Mouse (Mus musculus) megakaryocyte, embryonic 14.5 days (primary cell): ENCODE results near the gene S100z. TPM values are rescaled to one million over a fixed set of nuclear protein-coding genes. Genes with fewer than 3 reads are reported as not detected.

ENCODE experiments used
- H3K27me3 ChIP-seq: replicated peaks from 2 replicates; pipeline ENCODE3; 2012; ENCODE audit warnings: inconsistent platforms
- H3K36me3 ChIP-seq: replicated peaks from 2 replicates; pipeline ENCODE3; 2012; ENCODE audit warnings: low read length, inconsistent platforms, mixed read lengths
- H3K4me1 ChIP-seq: 2 replicates; pipeline ENCODE4 v1.6.1; 2012; ENCODE audit warnings: inconsistent platforms
- H3K4me3 ChIP-seq: replicated peaks from 2 replicates; pipeline ENCODE3; 2012; ENCODE audit warnings: moderate library complexity, mild to moderate bottlenecking, inconsistent platforms
- H3K9me3 ChIP-seq: 2 replicates; pipeline ENCODE4 v1.6.1; 2012; ENCODE audit warnings: inconsistent platforms
- FLI1 ChIP-seq: IDR thresholded peaks from 2 replicates; pipeline ENCODE4 v1.6.1; 2012; ENCODE audit warnings: low read length, inconsistent platforms, mixed read lengths
- GATA1 ChIP-seq: IDR thresholded peaks from 3 replicates; pipeline ENCODE4 v1.6.1; 2012; ENCODE audit warnings: mixed read lengths, low read length, inconsistent platforms, borderline replicate concordance
- polyA plus RNA-seq: library from polyadenylated mRNA; stranded (reverse); fragments of >175 nt; gene quantifications from 2 replicates; pipeline ENCODE4 v1.2.3, GENCODE M21; 2012; ENCODE audit warnings: low replicate concordance; ENCODE audit not compliant: insufficient read depth

S100z gene
- polyA plus RNA-seq, 1 experiment, result not detected

DNA sequence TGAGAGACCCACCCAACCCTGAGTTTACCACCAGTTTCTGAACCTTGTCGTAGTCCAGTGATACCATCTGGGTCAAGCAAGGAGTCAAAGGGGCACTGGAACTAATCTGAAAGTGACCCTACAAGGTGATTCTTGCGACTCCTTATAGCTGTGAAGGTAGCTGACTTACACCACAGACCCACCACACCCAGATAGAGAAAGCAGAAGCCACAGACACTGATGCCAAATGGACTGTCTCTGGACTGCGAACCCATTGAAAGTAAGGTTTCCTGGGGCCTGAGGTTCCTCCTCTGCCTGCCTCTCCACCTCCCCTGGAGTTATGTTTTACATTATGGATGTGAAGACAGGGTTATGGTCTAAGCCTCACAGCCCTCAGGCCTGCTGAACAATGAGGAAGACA, 18.1 kb upstream of the S100z start:
- Histone ChIP-seq H3K4me3 (no peak overlapping the region), H3K9me3 (no peaks in the 10 kb centered on the region)
- TF ChIP-seq GATA1 (no peak), FLI1 (no peak)

GRCm38 (mm10) chr13:95494812-95495211, 16.3 kb upstream of the S100z start:
- peaks cover 55% of the 10 kb centered on the region for H3K27me3 ChIP-seq
- no peaks in the 10 kb centered on the region for H3K36me3 ChIP-seq
- TF ChIP-seq FLI1, result no peak
- no peak for TF ChIP-seq GATA1
- no peaks in the 10 kb centered on the region for H3K4me1 ChIP-seq
- no peak overlapping the region for H3K4me3 ChIP-seq
- H3K9me3 ChIP-seq, result no peaks in the 10 kb centered on the region

More for the DNA sequence above, 18.1 kb upstream of the S100z start:
- Histone ChIP-seq H3K4me1 (no peaks in the 10 kb centered on the region), H3K27me3 (peaks cover 54% of the 10 kb centered on the region), H3K36me3 (no peaks in the 10 kb centered on the region)

DNA sequence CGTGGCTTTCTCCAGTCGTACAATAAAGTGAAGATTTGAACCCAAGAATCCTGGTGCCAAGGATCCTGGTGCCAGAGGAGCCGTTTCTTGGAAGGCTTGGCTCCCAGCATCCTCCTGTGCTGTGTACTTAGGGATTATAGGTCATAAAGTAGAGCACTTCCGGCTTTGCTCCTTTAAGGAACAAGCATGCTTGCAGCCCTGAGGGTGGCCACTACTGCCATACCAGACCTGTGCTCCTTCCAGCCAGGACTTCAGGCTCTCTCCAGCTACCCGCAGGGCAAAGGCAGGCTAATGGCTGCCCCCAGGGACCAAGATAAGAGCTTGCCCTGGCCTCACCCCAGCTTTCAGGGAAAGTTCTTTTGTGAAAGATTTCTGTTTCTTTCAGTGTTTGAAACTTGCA, 14.8 kb upstream of the S100z start:
- no peaks in the 10 kb centered on the region for H3K4me1 ChIP-seq
- no peaks in the 10 kb centered on the region for H3K36me3 ChIP-seq
- TF ChIP-seq GATA1, result no peak
- no peak for TF ChIP-seq FLI1
- peaks cover 55% of the 10 kb centered on the region for H3K27me3 ChIP-seq
- H3K9me3 ChIP-seq, result no peaks in the 10 kb centered on the region
- no peak overlapping the region for H3K4me3 ChIP-seq

- no peak overlapping the region for H3K4me3 ChIP-seq
- H3K27me3 ChIP-seq, result peaks cover 54% of the 10 kb centered on the region
- no peaks in the 10 kb centered on the region for H3K4me1 ChIP-seq
- H3K36me3 ChIP-seq, result no peaks in the 10 kb centered on the region
- TF ChIP-seq FLI1, result no peak
- no peak for TF ChIP-seq GATA1
- no peaks in the 10 kb centered on the region for H3K9me3 ChIP-seq
Observed at GRCm38 (mm10) chr13:95491327-95491726, 12.8 kb upstream of the S100z start.

DNA sequence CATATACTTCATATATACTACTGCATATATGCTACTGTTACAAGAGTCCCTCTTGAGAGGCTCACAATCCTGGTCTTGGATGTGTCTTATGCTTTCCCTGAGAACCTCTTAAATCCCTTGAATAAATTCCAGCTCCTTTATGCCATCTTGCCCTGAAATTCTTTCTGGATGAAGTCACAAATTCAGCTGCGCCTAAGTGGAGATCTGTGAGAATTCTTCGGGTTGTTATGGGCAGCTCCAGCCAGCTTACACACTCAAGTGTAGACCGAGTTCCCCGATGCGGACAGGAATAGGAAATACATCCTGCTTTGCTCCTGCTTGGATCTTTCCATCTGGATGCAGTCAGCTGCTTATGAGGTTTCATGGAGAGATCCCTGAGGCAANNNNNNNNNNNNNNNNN, 6.1 kb upstream of the S100z start:
- H3K36me3 ChIP-seq, result no peaks in the 10 kb centered on the region
- H3K27me3 ChIP-seq, result peaks cover 47% of the 10 kb centered on the region
- H3K4me1 ChIP-seq, result no peaks in the 10 kb centered on the region
- TF ChIP-seq FLI1 (no peak), GATA1 (no peak)
- H3K4me3 ChIP-seq, result no peak overlapping the region
- H3K9me3 ChIP-seq, result no peaks in the 10 kb centered on the region

- Histone ChIP-seq H3K36me3 (no peaks in the 10 kb centered on the region), H3K4me3 (no peak overlapping the region), H3K4me1 (no peaks in the 10 kb centered on the region), H3K27me3 (peaks cover 49% of the 10 kb centered on the region), H3K9me3 (no peaks in the 10 kb centered on the region)
- TF ChIP-seq FLI1 (no peak), GATA1 (no peak)
Observed at GRCm38 (mm10) chr13:95481428-95481827, 2.9 kb upstream of the S100z start.

- Histone ChIP-seq H3K4me3 (no peak overlapping the region), H3K36me3 (no peaks in the 10 kb centered on the region), H3K9me3 (0 out of 2 replicates have a peak, but pooled peaks cover 2% of the 10 kb centered on the region), H3K27me3 (peaks cover 43% of the 10 kb centered on the region), H3K4me1 (no peaks in the 10 kb centered on the region)
- TF ChIP-seq FLI1 (no peak), GATA1 (no peak)
Observed at GRCm38 (mm10) chr13:95477173-95477572, 1.3 kb downstream of the S100z start.

- Histone ChIP-seq H3K9me3 (peaks cover 9% of the 10 kb centered on the region), H3K4me3 (no peak overlapping the region), H3K27me3 (peaks cover 41% of the 10 kb centered on the region), H3K4me1 (no peaks in the 10 kb centered on the region), H3K36me3 (no peaks in the 10 kb centered on the region)
- TF ChIP-seq FLI1 (no peak), GATA1 (no peak)
Observed at GRCm38 (mm10) chr13:95475124-95475523, 3.4 kb downstream of the S100z start.

GRCm38 (mm10) chr13:95474294-95474693, 4.2 kb downstream of the S100z start:
- TF ChIP-seq GATA1, result no peak
- TF ChIP-seq FLI1, result no peak
- Histone ChIP-seq H3K4me3 (no peak overlapping the region), H3K4me1 (no peaks in the 10 kb centered on the region), H3K9me3 (peaks cover 9% of the 10 kb centered on the region), H3K27me3 (peaks cover 34% of the 10 kb centered on the region), H3K36me3 (no peaks in the 10 kb centered on the region)

- Histone ChIP-seq H3K4me1 (no peaks in the 10 kb centered on the region), H3K36me3 (no peaks in the 10 kb centered on the region), H3K4me3 (no peak overlapping the region), H3K9me3 (peaks cover 9% of the 10 kb centered on the region), H3K27me3 (peaks cover 27% of the 10 kb centered on the region)
- TF ChIP-seq FLI1, result no peak
- TF ChIP-seq GATA1, result no peak
Observed at GRCm38 (mm10) chr13:95470970-95471369, 7.6 kb downstream of the S100z start.

DNA sequence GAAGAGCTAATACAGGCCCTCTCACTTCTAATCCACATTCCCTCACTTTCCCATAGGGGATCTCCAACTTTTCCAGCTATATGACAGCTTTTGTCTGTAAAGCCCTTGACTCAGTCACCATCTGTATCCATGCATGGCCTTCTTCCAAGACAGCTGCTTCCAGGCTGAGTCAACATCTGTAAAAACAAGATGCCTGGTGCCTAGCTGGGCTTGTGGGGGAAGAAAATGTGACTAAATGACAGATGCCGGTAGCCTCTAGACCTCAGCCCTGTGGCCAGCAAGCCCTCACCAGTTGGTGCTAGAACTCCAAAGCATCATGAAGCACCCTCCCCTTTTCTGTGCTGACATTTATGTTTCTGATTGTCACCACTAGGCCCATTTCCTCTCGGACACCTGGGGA, 27.0 kb downstream of the S100z start:
- no peak for TF ChIP-seq FLI1
- TF ChIP-seq GATA1, result no peak
- Histone ChIP-seq H3K4me1 (peaks cover 5% of the 10 kb centered on the region; the same call in 1 of the 2 replicates), H3K9me3 (no peaks in the 10 kb centered on the region), H3K36me3 (no peaks in the 10 kb centered on the region), H3K27me3 (peaks cover 19% of the 10 kb centered on the region), H3K4me3 (no peak overlapping the region)
